Mouse (Mus musculus): ENCODE results near the gene Npnt. TPM values are rescaled to one million over a fixed set of nuclear protein-coding genes. Genes with fewer than 3 reads are reported as not detected.

The Npnt gene
- total RNA-seq, 2 experiments from 2014 or later = 4.5 to 5.5 TPM

- DNase-seq = no peak
Observed at GRCm38 (mm10) chr3:132887074-132887848, 62.8 kb downstream of the Npnt start.

- no peak for DNase-seq
Observed at GRCm38 (mm10) chr3:132886419-132887050, 63.6 kb downstream of the Npnt start.

- DNase-seq = no peak
Observed at GRCm38 (mm10) chr3:132884459-132884858, 65.6 kb downstream of the Npnt start.

- DNase-seq = no peak
Observed at GRCm38 (mm10) chr3:132883256-132883655, 66.8 kb downstream of the Npnt start.

GRCm38 (mm10) chr3:132880826-132881225 is 69.3 kb downstream of the Npnt start:
- DNase-seq = no peak

GRCm38 (mm10) chr3:132880361-132880760 is 69.7 kb downstream of the Npnt start:
- DNase-seq = no peak

- DNase-seq = no peak
Observed at GRCm38 (mm10) chr3:132876933-132877676, 73.0 kb downstream of the Npnt start.

- DNase-seq = no peak
Observed at GRCm38 (mm10) chr3:132876011-132876708, 73.9 kb downstream of the Npnt start.

- no peak for DNase-seq
Observed at GRCm38 (mm10) chr3:132873251-132873650, 76.8 kb downstream of the Npnt start.

GRCm38 (mm10) chr3:132871318-132871904 is 78.7 kb downstream of the Npnt start:
- DNase-seq = peak; percentile 63

GRCm38 (mm10) chr3:132870079-132870478 is 80.0 kb downstream of the Npnt start:
- no peak for DNase-seq

- peak; percentile 62 for DNase-seq
Observed at GRCm38 (mm10) chr3:132868838-132869237, 81.3 kb downstream of the Npnt start.

GRCm38 (mm10) chr3:132866984-132867383 is 83.1 kb downstream of the Npnt start:
- DNase-seq = no peak

GRCm38 (mm10) chr3:132865596-132865995 is 84.5 kb downstream of the Npnt start:
- DNase-seq = no peak

GRCm38 (mm10) chr3:132864986-132865385 is 85.1 kb downstream of the Npnt start:
- no peak for DNase-seq

GRCm38 (mm10) chr3:132864329-132864919 is 85.7 kb downstream of the Npnt start:
- DNase-seq = no peak

- no peak for DNase-seq
Observed at GRCm38 (mm10) chr3:132863843-132864242, 86.2 kb downstream of the Npnt start.

- no peak for DNase-seq
Observed at GRCm38 (mm10) chr3:132860796-132861195, 89.3 kb downstream of the Npnt start.

GRCm38 (mm10) chr3:132859573-132859972 is 90.5 kb downstream of the Npnt start:
- DNase-seq = no peak

- no peak for DNase-seq
Observed at GRCm38 (mm10) chr3:132858849-132859248, 91.2 kb downstream of the Npnt start.

GRCm38 (mm10) chr3:132856651-132857050 is 93.4 kb downstream of the Npnt start:
- no peak for DNase-seq
